Mouse (Mus musculus) left cerebral cortex, adult 8-10 months (tissue): ENCODE results near the gene Dip2b. TPM values are rescaled to one million over a fixed set of nuclear protein-coding genes. Genes with fewer than 3 reads are reported as not detected.
A peak's percentile ranks its signal among the peaks of the same experiment; 100 is the strongest.
"Not testable (repeated sequence)": the region's sequence is repeated elsewhere in the genome, so short reads cannot be mapped to it uniquely, and the experiment has no call there.

Experiments used
- DNase-seq, 2 experiments: peaks; one replicate each; pipeline ENCODE4 v3.0.0; 2022; ENCODE audit warnings: low spot score in 2 of 2
- total RNA-seq, 4 experiments: library from RNA; stranded (reverse); gene quantifications; 2 replicates each; pipeline ENCODE4 v1.2.4; 2022

The Dip2b gene
- total RNA-seq, 4 experiments from 2014 or later, result 61.2 to 64.7 (median 62.8) TPM

- DNase-seq, result no peak
These were observed 217.9 kb downstream of the Dip2b start for GRCm38 (mm10) chr15:100256386-100256785.

GRCm38 (mm10) chr15:100257305-100257704 is 218.8 kb downstream of the Dip2b start:
- DNase-seq, result no peak

- no peak for DNase-seq
These were observed 220.4 kb downstream of the Dip2b start for GRCm38 (mm10) chr15:100258646-100259425.

GRCm38 (mm10) chr15:100260351-100260750 is 221.9 kb downstream of the Dip2b start:
- not testable (repeated sequence) for DNase-seq

- DNase-seq, result peak in 1 of 2 experiments; percentile 8
These were observed 224.9 kb downstream of the Dip2b start for GRCm38 (mm10) chr15:100263246-100263905.

GRCm38 (mm10) chr15:100265586-100266325 is 227.3 kb downstream of the Dip2b start:
- no peak for DNase-seq

- no peak for DNase-seq
These were observed 230.5 kb downstream of the Dip2b start for GRCm38 (mm10) chr15:100268916-100269315.

Other genes starting within 250 kb of the Dip2b start
- gene Lima1, start 163.2 kb upstream of the Dip2b start, total RNA-seq, result 10 to 100 TPM in 3 of 4 experiments, 1 to 10 TPM in 1; 8.6 to 12.5 (median 10.2) TPM
- under 1 TPM; 0.02 to 0.07 (median 0.04) TPM for gene Fam186a, start 71.6 kb upstream of the Dip2b start, total RNA-seq
- 10 to 100 TPM; 42.8 to 56.3 (median 49.4) TPM for gene Larp4, start 68.6 kb upstream of the Dip2b start, total RNA-seq
- gene Atf1, start 189.2 kb downstream of the Dip2b start, total RNA-seq, result 10 to 100 TPM; 20.6 to 27.1 (median 26.2) TPM
- not detected for gene Tmprss12, start 242.2 kb downstream of the Dip2b start, total RNA-seq